Mouse (Mus musculus) E14TG2a.4 (cell line): ENCODE data around the gene Nr0b1.

ENCODE experiments used
- H3K27me3 ChIP-seq: 2 replicates; pipeline ENCODE4 v1.6.1; 2014; ENCODE audit warnings: low read length, control low read depth; ENCODE audit not compliant: insufficient read depth
- H3K36me3 ChIP-seq: 2 replicates; pipeline ENCODE4 v1.6.1; 2014; ENCODE audit warnings: low read length, control low read depth; ENCODE audit not compliant: insufficient read depth
- H3K4me1 ChIP-seq: replicated peaks from 2 replicates; pipeline ENCODE4 v1.6.1; 2014; ENCODE audit warnings: low read depth, low read length, control low read depth
- H3K4me3 ChIP-seq: replicated peaks from 2 replicates; pipeline ENCODE4 v1.5.1; 2014; ENCODE audit warnings: mild to moderate bottlenecking, low read length
- H3K9me3 ChIP-seq: 2 replicates; pipeline ENCODE4 v1.6.1; 2014; ENCODE audit warnings: low read length, control low read depth
- CTCF ChIP-seq: conservative IDR thresholded peaks from 2 replicates; pipeline ENCODE4 v1.5.1; 2014; ENCODE audit warnings: low read length
- NANOG ChIP-seq: IDR thresholded peaks from 2 replicates; pipeline ENCODE4 v1.6.1; 2014; ENCODE audit warnings: borderline replicate concordance, low read length, mixed read lengths
- POU5F1 ChIP-seq: IDR thresholded peaks from 2 replicates; pipeline ENCODE4 v1.6.1; 2014; ENCODE audit warnings: low read length, borderline replicate concordance

The Nr0b1 gene

GRCm38 (mm10) chrX:86191614-86192419, at the start of gene Nr0b1:
Gene Nr0b1, plus strand, starts transcription at chrX:86191764.
- Histone ChIP-seq H3K27me3 (no peaks in the 10 kb centered on the region), H3K36me3 (peaks cover 17% of the 10 kb centered on the region), H3K4me1 (peaks cover 20% of the 10 kb centered on the region; the same call in 1 of the 2 replicates), H3K4me3 (peak within 1 kb of the TSS; percentile 83), H3K9me3 (no peaks in the 10 kb centered on the region)
- TF ChIP-seq CTCF (no peak), NANOG (no peak), POU5F1 (no peak)

GRCm38 (mm10) chrX:86187250-86187649, 4.3 kb upstream of the Nr0b1 start:
- no peak for TF ChIP-seq POU5F1
- peak; percentile 56; the same call in 1 of the 2 replicates for TF ChIP-seq NANOG
- no peaks in the 10 kb centered on the region for H3K9me3 ChIP-seq
- no peaks in the 10 kb centered on the region for H3K27me3 ChIP-seq
- no peak overlapping the region for H3K4me3 ChIP-seq
- H3K4me1 ChIP-seq = peaks cover 25% of the 10 kb centered on the region; the same call in 1 of the 2 replicates
- no peaks in the 10 kb centered on the region for H3K36me3 ChIP-seq

DNA sequence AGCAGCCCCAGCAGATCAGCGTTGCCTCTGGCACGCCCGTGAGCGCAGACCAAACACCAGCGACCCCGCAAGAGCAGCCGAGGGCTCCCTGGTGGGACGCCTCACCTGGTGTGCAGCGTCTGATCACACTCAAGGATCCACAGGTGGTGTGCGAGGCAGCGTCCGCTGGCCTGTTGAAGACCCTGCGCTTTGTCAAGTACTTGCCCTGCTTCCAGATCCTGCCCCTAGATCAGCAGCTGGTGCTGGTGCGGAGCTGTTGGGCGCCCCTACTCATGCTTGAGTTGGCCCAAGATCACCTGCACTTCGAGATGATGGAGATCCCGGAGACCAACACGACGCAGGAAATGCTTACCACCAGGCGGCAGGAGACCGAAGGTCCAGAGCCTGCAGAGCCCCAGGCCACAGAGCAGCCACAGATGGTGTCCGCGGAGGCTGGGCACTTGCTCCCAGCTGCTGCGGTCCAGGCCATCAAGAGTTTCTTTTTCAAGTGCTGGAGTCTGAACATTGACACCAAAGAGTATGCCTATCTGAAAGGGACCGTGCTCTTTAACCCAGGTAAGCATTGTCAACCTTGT, 943 bp downstream of the Nr0b1 start:
- TF ChIP-seq CTCF = no peak
- TF ChIP-seq NANOG = no peak
- no peak for TF ChIP-seq POU5F1
- Histone ChIP-seq H3K36me3 (peaks cover 17% of the 10 kb centered on the region), H3K4me1 (peaks cover 13% of the 10 kb centered on the region; the same call in 1 of the 2 replicates), H3K27me3 (no peaks in the 10 kb centered on the region), H3K4me3 (peak overlapping the region; percentile 83), H3K9me3 (no peaks in the 10 kb centered on the region)

GRCm38 (mm10) chrX:86193386-86193785, 1.8 kb downstream of the Nr0b1 start:
- Histone ChIP-seq H3K36me3 (peaks cover 17% of the 10 kb centered on the region), H3K4me3 (peak overlapping the region; percentile 71), H3K27me3 (no peaks in the 10 kb centered on the region), H3K4me1 (peaks cover 6% of the 10 kb centered on the region; the same call in 1 of the 2 replicates), H3K9me3 (no peaks in the 10 kb centered on the region)
- TF ChIP-seq NANOG (no peak; the same call in 1 of the 2 replicates), CTCF (no peak), POU5F1 (no peak)

GRCm38 (mm10) chrX:86237246-86237645, 45.7 kb downstream of the Nr0b1 start:
- Histone ChIP-seq H3K9me3 (no peaks in the 10 kb centered on the region), H3K4me1 (no peaks in the 10 kb centered on the region), H3K4me3 (no peak overlapping the region), H3K36me3 (no peaks in the 10 kb centered on the region), H3K27me3 (no peaks in the 10 kb centered on the region)
- no peak for TF ChIP-seq CTCF
- TF ChIP-seq POU5F1 = no peak
- no peak for TF ChIP-seq NANOG
